21 mouse cellular contexts compared by ENCODE assay signal in genomic region chr4:86337216-86337765, GRCm38 (mm10).
DNase-seq lines count a peak whose midpoint lies in the region; ATAC-seq and TF ChIP-seq lines count a peak whose summit lies in the region.
"Had no signal": no experiment of that assay in that cellular context is flagged by ENCODE, and none has a peak within 500 bp of the region (broad histone marks: within the 10 kb centered on the region; RNA-seq: fewer than 3 reads in every experiment).

No protein-coding gene starts in this region.

- 53% methylated on average over 6 of the region's 6 CpGs for WGBS in lung, embryonic 14.5 days
- 45% methylated on average over 6 of the region's 6 CpGs for WGBS in lung, adult 2 months
- 34% methylated on average over 6 of the region's 6 CpGs for WGBS in stomach, postnatal 0 days

- no peak for TF ChIP-seq CTCF in lung, embryonic 14.5 days (IDR thresholded peaks at IDR 0.05; ENCODE audit: low read depth)
- TF ChIP-seq CTCF in lung, adult 2 months (IDR thresholded peaks at IDR 0.05; ENCODE audit: insufficient read depth, low read length): no peak
- TF ChIP-seq CTCF in stomach, postnatal 0 days (IDR thresholded peaks at IDR 0.05; ENCODE audit: low read depth): no peak

- no peak overlapping the region for H3K4me3 ChIP-seq in lung, embryonic 14.5 days (ENCODE audit: low read depth, low read length)
- H3K4me3 ChIP-seq in lung, adult 2 months (replicated peaks; ENCODE audit: extremely low read depth, low read depth, low read length): no peak overlapping the region
- no peak overlapping the region for H3K4me3 ChIP-seq in stomach, postnatal 0 days (ENCODE audit: low read depth, low read length)
- H3K4me3 ChIP-seq: forebrain, embryonic 10.5 days; heart, embryonic 13.5 days; limb, embryonic 13.5 days; liver, embryonic 15.5 days; megakaryocyte, embryonic 14.5 days; neural tube, embryonic 15.5 days had no signal

- TF ChIP-seq EP300 in stomach, postnatal 0 days (optimal IDR thresholded peaks at IDR 0.05): no peak

- H3K9ac ChIP-seq in lung, embryonic 14.5 days: no peak overlapping the region
- no peak overlapping the region for H3K9ac ChIP-seq in stomach, postnatal 0 days (ENCODE audit: low read length)
- H3K9ac ChIP-seq: heart, embryonic 13.5 days; limb, embryonic 13.5 days; liver, embryonic 15.5 days; neural tube, embryonic 15.5 days had no signal

- H3K4me1 ChIP-seq in lung, embryonic 14.5 days (ENCODE audit: insufficient read depth): peaks cover 16% of the 10 kb centered on the region; the same call in 1 of the 2 replicates
- no peaks in the 10 kb centered on the region; the same call in 1 of the 2 replicates for H3K4me1 ChIP-seq in lung, adult 2 months (ENCODE audit: control insufficient read depth, insufficient read depth, low read length)
- H3K4me1 ChIP-seq in stomach, postnatal 0 days (replicated peaks; ENCODE audit: control insufficient read depth, insufficient read depth): no peaks in the 10 kb centered on the region; the same call in 1 of the 2 replicates
- H3K4me1 ChIP-seq: liver, embryonic 15.5 days; megakaryocyte, embryonic 14.5 days had no signal

- no peak for TF ChIP-seq POLR2A in lung, adult 2 months (IDR thresholded peaks at IDR 0.05; ENCODE audit: borderline replicate concordance, extremely low read depth, low read depth, low read length)

- H3K27me3 ChIP-seq in lung, embryonic 14.5 days (ENCODE audit: insufficient read depth, low read length): no peaks in the 10 kb centered on the region
- no peaks in the 10 kb centered on the region for H3K27me3 ChIP-seq in stomach, postnatal 0 days (ENCODE audit: control insufficient read depth, insufficient read depth, low read length)
- H3K27me3 ChIP-seq: heart, embryonic 13.5 days; liver, embryonic 15.5 days; megakaryocyte, embryonic 14.5 days; neural tube, embryonic 15.5 days had no signal

- H3K36me3 ChIP-seq in lung, embryonic 14.5 days (ENCODE audit: insufficient read depth): no peaks in the 10 kb centered on the region
- no peaks in the 10 kb centered on the region for H3K36me3 ChIP-seq in stomach, postnatal 0 days (ENCODE audit: control insufficient read depth, insufficient read depth, low read length)
- H3K36me3 ChIP-seq: forebrain, embryonic 10.5 days; liver, embryonic 15.5 days had no signal

- H3K9me3 ChIP-seq in lung, embryonic 14.5 days (ENCODE audit: low read depth, low read length): no peaks in the 10 kb centered on the region
- no peaks in the 10 kb centered on the region for H3K9me3 ChIP-seq in stomach, postnatal 0 days (ENCODE audit: control insufficient read depth, low read length)
- H3K9me3 ChIP-seq: forebrain, embryonic 10.5 days; heart, embryonic 13.5 days; limb, embryonic 13.5 days; liver, embryonic 15.5 days; neural tube, embryonic 15.5 days had no signal

- H3K4me2 ChIP-seq in lung, embryonic 14.5 days: no peak overlapping the region
- no peak overlapping the region for H3K4me2 ChIP-seq in stomach, postnatal 0 days (replicated peaks; ENCODE audit: low read depth)
- H3K4me2 ChIP-seq: heart, embryonic 13.5 days; limb, embryonic 13.5 days; liver, embryonic 15.5 days; neural tube, embryonic 15.5 days had no signal

- ATAC-seq in lung, embryonic 14.5 days (ENCODE audit: insufficient read depth): no peak
- no peak for ATAC-seq in stomach, postnatal 0 days (ENCODE audit: low FRiP score, low TSS enrichment)
- ATAC-seq: hindbrain, embryonic 16.5 days; intestine, embryonic 16.5 days; midbrain, embryonic 16.5 days had no signal

- peak; percentile 26 for DNase-seq in lung, embryonic 14.5 days
- DNase-seq in lung, adult 2 months: no peak
- peak; percentile 43 for DNase-seq in kidney, adult 9 months
- peak; percentile 24 to 56 for DNase-seq in kidney, postnatal 25 days
- no peak for DNase-seq in stomach, postnatal 0 days (ENCODE audit: low spot score)
- DNase-seq in testis, postnatal 14 days (ENCODE audit: low spot score): no peak
- no peak for DNase-seq in spleen, adult 18-20 months
- DNase-seq: B cell, adult 2 months; cerebellum, adult 8-10 months; heart, postnatal 36 days; layer of hippocampus, adult 9-11 months; right cerebral cortex, postnatal 25 days had no signal

- H3K27ac ChIP-seq in lung, embryonic 14.5 days (ENCODE audit: low read depth): no peak overlapping the region
- H3K27ac ChIP-seq in stomach, postnatal 0 days (replicated peaks): peak overlapping the region; percentile 73
- H3K27ac ChIP-seq: forebrain, embryonic 10.5 days; heart, embryonic 13.5 days; limb, embryonic 13.5 days; liver, embryonic 15.5 days; neural tube, embryonic 15.5 days had no signal

Comparison
In these comparisons a context has a peak if more than half of its experiments do, and no peak if none do; other contexts are left out.
1. DNase-seq: peak in lung, embryonic 14.5 days (single experiment), kidney, adult 9 months (single experiment) and kidney, postnatal 25 days (2 of 2); none in lung, adult 2 months (single experiment), stomach, postnatal 0 days (single experiment), testis, postnatal 14 days (single experiment) and spleen, adult 18-20 months (0 of 2).